Mouse (Mus musculus) embryo, embryonic 10.5 days (tissue): ENCODE data around the gene Ccr9.
"Not testable (repeated sequence)": the region's sequence is repeated elsewhere in the genome, so short reads cannot be mapped to it uniquely, and the experiment has no call there.

Experiments used
- DNase-seq: peaks from one replicate; pipeline ENCODE4 v3.0.0-alpha.2; 2015; ENCODE audit warnings: low spot score

Gene Ccr9

DNA sequence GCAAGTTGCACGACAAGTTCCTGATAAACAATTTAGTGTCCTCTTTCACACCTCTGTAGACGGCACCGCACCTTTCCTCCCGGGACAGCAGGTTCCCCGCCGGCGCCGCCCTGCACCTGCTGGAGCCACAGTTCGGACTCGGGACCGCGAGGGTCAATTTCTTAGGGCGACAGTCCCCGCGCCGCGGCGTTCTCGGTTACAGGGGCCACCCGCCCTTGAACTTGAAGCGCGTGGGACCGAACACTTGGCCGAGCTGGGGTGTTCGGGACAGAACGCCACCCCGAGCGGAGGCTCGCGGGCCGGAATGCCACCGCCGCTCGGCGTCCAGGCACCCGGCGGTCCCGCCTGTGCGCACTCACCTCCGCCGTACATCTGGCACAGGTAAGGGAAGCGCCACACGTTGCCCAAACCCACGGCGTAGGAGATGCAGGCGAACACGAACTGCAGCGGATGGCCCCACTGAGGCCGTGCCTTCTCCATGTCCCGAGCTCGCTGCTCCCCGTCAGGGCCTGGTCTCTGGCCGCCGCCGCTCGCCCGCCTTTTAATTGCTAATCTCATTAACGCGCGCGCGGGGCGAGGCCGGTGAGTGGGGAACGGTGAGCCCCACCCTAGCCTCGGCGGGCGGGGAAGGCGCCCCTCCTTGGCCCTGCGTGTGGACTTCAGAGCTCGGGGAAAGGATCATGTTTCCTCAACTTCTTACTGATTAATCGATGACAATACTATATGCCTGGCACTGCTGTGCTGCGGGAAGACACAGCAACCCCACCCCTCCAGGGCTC lies at the start of gene Ccr9, which contains the start of gene Slc6a20a:
Gene Ccr9, plus strand, starts transcription at position 113 of the 779 bp plus-strand sequence.
Gene Slc6a20a, minus strand, starts transcription at position 559 of the 779 bp plus-strand sequence.
- peak; percentile 39 for DNase-seq

DNA sequence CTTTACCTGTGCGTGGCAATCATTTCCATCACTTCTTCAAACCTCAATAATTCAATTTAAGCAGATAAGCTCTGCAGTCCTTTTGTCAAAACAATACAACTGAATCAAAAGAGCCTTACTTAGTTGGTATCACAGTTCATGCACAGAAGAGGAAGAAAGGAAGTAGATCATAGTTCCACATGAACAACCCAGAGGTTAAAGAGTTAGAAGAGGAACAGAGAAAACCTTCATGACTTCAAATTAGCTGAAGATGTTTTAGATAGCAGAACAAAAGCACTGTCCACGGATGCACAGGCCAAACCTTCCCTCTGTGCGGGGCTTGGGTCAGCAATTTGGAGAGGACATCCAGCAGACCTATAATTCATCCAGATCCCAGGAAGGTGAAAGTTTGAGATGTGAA lies 46.6 kb upstream of the Ccr9 start:
- DNase-seq, result no peak

DNA sequence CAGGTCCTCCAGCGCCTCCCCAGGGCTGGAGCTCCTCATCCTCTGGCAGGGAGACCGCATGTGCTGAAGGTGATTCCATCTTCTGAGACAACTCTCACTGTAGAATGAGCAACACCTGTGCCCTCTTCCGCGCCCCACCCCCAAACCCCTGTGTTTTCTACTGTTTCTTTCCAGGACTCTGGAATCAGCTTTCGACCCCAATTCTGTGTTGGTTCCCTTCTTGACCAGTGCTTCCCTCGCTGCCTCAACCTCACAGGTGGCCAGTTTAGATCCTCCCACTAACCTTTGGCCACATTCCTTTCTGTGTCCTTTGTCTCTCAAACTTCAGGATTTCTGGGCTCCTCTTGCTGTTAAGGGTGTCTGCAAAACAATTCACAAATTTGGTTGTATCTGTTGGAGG lies 46.0 kb upstream of the Ccr9 start, which contains the start of gene Slc6a20b:
Gene Slc6a20b, minus strand, starts transcription at position 285 of the 400 bp plus-strand sequence.
- DNase-seq, result no peak

DNA sequence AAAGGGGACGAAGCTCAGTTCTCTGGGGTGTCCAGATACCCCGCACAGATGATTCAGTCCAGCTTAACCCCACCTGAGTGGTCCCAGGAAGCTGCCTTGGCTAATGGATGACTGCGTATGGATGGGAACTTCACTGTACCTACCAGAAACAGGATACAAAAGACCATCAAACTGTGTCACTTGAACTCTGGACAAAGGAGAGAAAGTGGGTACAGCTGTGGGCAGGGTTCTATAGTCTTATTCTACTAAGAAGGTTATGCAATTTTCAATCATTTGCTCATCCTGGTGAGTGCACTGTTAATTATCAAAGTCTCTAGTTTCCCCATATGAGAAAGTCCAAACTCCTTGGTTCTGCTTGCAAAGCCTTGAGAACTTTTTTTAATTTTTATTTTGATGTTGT lies 45.2 kb upstream of the Ccr9 start:
- DNase-seq, result no peak

DNA sequence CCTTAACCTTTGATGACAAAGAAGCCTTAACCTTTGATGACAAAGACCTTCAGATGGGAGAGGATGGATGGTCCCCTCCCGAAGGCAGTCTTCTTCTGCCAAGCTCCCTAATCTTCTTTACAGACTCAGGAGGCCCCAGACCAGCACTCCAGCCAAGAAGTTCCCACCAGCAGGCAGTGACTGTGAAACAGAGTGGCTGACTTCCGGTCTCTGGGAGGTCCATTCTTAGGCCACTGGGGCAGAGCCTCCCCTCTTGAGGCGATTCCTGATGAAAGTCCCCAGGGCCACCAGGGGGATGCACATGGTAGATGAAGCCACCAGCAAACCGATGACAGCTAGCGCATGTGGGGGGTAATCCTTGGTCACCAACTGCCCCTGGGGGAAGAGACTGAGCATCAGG lies 41.5 kb upstream of the Ccr9 start:
- DNase-seq, result no peak

DNA sequence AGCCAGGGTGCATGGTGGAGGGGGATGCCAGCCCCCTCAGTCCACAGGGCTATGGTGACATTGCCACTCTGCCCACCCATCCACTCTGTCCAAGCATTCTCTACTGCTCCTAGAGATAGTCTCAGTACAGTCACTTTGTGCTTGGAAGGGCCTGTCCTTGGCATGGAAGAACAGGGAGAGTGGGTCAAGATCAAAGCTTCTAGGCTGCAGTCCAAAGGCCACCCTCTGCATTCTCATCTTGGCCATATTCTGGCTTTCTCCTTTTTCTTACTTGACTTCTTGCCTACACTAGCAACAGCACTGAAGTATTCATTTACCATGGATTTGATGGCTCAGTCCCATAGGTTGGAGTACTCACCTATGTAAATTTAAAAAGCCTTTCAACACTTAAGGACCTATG lies 40.0 kb upstream of the Ccr9 start:
- no peak for DNase-seq

DNA sequence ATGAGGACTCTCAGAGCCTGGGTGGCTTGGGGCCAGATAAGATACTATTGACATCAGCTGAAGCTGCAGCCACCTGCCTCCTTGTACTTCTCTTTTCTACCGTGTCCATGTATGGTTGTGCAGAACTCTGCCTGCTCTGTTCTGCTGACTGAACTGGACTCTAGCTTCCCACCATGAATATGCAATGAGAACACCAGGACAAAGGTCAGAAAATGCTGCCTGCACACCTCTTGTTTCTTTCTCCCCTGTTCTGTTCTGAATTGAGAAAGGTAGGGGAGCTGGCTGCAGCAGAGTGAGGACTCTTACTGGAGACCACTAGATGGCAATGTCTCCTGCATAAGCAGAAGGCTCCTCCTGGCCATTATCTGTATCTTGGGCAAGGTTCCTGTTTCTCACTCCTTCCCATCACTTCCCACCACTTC lies 39.6 kb upstream of the Ccr9 start:
- peak; percentile 59 for DNase-seq

DNA sequence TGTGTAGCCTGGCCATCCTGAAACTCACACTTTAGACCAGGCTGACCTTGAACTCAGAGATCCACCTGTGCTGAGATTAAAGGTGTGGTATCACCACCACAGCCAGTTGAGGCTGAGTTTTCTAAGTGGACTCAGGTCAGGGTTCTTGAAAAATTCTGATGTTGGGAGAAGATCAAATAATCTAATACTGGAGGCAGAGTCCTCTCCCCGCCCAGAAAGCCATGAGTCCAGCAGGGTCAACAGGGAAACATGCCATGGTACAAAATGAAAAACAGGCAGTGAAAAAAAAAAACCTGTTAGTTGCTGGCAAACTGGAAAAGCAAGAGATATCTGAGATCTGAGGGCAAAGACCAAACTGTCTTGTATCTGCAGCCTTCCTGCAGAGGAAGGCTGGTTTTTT lies 38.1 kb upstream of the Ccr9 start:
- no peak for DNase-seq

DNA sequence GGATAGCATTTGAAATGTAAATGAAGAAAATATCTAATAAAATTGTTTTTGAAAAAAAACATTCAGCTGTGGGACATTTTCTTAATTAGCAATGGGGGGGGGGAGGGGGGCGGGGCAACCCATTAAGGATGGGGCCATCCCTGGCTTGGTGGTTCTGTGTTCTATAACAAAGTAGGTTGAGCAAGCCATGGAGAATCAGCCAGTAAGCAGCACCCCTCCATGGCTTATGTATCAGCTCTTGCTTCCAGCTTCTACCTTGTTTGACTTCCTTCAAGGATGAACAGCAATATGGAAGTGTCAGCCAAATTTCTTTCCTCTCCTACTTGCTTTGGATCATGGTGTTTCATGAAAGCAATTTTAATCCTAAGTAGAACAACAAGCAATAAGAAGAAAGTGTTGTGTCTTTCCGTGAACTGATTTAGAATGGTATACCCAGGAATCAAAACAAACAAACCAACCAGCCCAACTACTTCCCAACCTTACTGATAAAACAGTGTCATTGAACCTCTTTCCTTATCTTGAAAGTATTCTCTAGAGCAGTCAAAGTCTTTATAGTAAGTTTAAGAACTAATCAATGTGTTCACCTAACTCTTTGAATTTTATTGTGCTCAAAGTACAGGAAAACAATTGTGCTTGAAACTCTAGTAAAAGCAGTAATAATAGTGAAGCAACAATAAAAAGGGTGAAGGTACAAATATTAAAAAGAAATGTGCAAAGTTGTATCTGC lies 28.3 kb upstream of the Ccr9 start:
- DNase-seq, result no peak

DNA sequence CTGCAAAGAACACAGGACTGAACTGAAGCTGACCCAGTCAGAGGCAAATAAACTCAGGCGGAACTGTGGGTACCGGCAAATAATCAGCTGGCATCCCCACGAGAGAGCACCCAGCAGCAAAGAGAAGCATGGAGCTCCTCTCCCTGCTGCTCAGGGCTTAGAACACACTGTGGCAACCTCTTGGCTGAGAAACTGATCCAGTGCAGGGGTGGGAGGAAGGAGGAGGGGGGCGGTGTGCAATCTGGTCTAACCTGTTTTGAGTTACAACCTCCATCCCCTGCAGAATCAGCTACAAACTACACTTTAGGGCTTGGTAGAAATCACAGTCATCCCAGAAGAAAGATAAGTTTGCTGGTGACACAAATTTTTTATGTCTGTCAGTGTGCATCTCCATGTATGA lies 26.9 kb upstream of the Ccr9 start:
- DNase-seq, result no peak

DNA sequence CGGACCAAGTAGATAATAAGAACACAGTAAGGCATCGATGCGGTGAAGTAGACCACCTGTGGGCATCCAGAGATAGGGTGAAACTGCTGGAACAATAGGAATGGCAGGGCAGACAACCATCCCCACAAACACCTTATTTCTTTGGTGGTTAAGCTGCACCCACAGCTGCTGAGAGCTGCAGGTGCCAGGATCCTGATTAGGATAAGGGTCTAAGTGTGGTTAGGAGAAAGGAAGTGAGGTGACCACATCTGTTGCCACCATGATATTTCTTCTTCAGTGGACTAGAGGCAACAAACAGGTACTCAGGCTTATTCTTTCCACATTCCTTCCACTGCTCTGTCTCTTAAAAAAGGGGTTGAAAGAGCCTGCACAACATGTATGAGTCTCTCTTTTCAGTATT lies 20.8 kb upstream of the Ccr9 start:
- DNase-seq, result no peak

DNA sequence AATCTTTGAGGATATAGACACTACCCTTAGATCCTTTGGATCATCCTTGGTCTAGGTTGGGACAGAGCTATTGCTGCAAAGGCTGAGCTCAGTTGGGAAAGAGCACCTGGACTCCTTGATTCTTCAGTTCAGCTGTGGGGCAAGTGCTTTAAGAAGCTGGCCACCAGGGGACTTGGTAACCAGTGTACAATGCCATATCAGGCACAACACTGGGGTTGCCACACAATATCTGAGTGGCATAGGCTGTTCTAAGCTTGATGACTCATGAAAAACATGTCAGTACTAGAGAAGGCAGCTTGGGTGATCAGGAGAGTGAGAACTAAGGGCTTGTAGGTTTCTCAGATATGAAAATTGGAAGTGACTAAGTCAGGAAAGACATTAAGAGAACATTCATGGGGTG lies 19.3 kb upstream of the Ccr9 start:
- DNase-seq, result no peak

DNA sequence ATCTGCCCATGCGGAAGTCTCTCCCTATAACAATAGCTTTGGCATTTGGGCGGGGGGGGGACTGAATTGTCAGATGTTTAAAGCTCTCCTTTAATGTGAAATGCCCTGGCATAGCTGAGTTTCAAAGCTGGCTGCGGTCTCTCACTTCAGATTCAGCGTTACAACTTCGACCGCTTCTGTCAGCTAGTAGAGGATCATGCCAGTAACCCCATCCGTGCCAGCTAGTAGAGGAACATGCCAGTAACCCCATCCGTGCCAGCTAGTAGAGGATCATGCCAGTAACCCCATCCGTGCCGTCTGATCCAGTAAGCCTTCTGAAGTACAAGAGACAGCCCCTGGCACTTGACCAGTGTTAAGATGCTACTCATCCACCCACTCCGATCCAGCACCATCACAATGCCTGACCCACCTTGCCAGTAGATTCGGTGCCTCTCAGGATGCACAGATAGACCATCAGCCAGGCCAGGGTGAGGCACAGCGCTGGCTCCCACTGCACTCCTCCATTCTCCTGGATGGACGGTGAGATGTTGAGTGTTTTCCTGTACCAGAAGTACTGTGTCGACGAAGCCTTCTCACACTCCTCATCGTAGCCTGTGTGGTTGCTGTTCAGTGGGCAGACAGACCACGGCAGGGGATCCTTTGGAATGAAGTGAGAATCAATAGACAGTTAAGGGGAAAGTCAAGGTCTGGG lies 18.1 kb upstream of the Ccr9 start:
- DNase-seq, result not testable (repeated sequence)

DNA sequence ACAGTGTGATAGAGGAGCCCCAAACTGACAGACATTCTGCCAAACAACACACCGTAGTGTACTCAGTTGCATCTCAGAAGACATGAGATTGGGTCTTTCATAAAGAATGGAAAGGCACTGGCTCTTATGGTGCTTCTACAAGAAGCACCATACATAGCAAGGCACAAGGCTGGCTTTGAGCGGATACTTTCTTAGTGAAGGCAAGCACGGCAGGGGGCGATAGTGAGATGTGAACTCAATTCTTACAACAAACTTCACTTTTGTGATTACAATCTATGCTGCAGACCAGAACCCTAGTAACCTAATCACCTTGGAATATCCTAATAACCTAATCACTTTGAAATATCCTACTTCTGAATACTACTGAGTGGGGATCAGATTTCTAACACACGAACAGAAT lies 12.6 kb upstream of the Ccr9 start:
- DNase-seq, result peak; percentile 71

DNA sequence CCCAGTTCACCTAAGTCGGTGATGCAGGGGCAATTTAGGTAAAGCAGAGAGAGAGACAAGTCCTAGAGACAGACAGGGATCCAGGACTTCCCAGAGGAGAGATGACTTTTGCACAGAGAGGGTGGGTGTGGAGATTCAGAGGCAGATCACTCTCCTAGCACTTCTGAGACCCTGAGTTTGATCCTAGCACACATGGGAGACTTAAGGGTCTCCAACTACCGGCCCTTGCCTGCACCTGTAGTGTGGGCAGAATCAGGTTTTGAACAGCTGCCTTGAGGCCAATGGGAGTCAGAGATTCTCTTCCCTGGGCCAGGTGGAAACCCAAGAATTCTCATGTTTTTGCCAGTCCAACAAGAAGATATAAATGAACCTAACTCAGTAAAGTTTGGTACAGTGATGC lies 959 bp downstream of the Ccr9 start:
- DNase-seq, result no peak

DNA sequence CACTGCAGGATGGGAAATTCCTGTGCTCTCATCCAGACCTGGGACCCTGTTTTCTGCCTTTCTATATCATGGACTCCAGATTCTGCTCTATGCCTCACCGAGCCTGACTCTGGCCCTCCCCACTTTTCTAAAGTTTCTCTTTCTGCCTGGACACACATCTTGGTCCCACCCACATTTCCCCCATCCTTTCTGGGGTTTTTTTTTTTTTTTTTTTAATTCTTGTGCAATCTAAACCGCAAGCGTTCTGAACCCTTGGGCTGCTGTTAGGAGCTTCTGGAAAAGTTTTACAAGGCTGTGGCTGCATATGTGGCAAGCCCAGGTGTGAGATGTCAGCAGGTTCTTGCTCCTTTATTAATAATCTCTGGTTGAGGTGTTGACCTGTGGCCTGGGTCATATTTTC lies 5.5 kb downstream of the Ccr9 start:
- no peak for DNase-seq

DNA sequence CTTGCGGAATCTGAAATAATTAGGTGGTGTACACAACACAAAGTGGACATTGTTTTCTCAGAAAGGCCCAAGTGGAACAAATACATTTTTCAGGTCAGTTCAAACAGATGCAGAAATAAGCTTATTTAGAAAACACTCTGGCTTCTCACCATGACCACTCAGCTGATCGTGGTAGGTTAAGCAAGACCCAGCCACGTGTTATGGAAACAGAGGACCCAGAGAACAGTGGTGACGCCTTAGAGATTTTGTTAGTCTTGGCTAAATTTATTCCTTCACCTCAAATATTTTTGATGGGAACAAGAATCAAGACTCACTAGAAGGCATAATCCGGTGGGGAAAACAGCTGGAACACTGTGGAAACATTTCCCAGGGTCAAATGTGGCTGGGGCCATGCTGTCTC lies 8.0 kb downstream of the Ccr9 start:
- DNase-seq, result no peak

DNA sequence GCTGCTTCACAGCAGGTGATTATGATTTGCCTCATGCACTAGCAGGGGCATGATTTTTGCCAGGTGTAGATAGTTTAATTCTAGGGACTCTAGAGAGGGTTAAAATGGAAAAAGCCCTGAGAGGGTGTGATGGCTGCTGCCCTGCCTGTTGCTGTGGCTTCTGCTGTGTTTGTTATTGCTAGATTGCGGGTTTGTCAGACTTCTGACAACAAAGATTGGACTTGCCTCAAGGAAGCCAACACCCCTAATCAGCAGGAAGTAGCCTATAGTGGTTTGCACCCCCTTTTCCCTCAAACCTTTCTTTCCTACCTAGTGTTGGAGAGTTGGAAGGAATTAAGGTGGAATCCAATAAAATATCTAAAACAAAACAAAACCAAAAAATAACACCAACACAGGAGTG lies 10.0 kb downstream of the Ccr9 start:
- DNase-seq, result no peak

DNA sequence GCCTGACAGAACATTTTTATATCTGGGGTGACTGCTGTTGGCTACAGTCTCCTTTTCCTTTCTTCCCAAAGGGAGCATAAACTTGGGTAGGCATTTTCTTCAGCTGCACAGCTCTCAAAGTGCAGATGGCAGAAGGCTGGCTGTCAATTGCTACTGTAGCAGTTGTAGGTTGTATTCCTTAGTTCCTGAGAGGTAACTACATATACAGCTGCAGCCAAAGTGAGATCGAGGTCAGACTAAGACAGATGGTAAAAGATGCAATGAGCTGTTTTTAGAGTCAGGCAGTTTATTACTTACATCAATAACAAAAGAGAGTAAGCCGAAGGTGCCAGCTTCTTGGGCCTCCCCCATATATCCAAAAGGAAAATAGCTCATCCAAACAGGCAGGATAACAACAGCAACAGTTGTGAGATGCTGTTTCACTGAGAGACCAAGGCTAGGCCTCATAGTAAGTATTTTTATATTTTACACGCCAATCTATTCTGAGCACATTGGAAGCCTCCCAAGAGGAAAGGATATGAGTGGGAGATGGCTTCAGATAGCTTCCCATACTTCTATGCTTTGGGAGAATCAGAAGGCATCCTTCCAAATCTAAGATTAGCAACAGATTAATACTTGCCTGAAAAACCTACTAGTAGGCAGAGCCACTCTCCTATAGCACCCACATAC lies 17.5 kb downstream of the Ccr9 start:
- DNase-seq, result no peak

DNA sequence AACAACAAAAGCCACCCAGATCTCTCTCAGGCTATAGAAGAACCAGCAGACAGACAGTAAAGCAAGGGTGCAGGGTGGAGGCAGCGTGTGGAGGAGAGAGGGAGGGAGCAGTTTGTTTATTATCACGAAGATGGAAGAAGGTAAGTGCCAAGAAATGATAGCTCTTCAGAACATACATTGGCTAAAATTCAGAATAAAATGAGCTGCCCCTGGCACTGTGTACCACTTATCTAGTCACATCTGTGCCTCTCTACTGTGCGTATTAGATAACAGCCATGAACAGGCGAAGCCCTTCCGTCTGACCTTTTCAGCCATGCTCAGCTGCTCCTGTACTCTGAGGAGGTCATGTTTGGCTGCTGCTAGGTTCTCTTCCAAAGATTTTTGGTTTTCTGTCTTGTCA lies 23.6 kb downstream of the Ccr9 start:
- no peak for DNase-seq

DNA sequence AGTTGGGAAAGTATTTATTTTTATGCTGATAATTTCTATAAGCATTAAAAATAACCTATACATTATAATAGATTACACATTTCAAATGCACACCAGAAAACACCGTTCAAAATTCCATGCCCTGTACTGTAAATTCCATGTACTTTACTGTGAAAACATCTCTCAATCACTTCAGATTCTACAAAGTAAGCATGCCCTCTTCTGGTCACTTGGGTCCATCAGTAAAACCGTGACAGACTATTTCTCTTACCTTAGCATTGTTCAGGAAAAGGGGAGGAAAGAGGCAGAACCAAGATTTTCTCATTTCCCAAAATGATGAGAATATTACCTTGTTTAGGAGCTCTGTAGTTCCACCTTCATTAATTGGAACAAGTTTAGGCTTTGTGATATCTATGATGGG lies 31.0 kb downstream of the Ccr9 start:
- DNase-seq, result no peak

DNA sequence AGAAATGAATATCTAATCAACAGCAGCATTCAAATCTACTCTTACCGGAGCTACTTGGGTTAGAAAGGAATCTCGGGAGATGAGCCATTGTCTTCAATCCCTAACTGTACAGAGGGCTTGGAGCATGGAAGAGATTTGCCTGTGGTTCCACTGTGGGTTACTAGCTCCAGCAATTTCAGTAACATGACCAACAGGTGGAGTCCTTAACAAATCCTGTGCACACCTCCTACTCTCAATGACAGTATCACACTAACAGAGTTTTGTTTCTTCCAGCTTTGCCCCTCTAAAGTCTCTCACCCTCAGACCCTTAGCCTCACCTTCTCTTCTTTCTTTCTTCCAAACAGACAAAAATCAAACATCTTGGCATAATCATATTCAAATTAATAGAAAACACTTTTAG lies 34.9 kb downstream of the Ccr9 start:
- peak; percentile 6 for DNase-seq
